Mouse (Mus musculus) frontal cortex, postnatal 14 days (tissue): ENCODE measurements around the gene Gsg1l.

ENCODE experiments used
- DNase-seq, 2 experiments: peaks; one replicate each; pipeline ENCODE4 v3.0.0; 2022; ENCODE audit warnings: low spot score in 2 of 2

The Gsg1l gene

GRCm38 (mm10) chr7:126082286-126082741 lies at the start of gene Gsg1l:
Gene Gsg1l, minus strand, starts transcription at chr7:126082411.
- peak in 1 of 2 experiments; percentile 27 for DNase-seq

DNA sequence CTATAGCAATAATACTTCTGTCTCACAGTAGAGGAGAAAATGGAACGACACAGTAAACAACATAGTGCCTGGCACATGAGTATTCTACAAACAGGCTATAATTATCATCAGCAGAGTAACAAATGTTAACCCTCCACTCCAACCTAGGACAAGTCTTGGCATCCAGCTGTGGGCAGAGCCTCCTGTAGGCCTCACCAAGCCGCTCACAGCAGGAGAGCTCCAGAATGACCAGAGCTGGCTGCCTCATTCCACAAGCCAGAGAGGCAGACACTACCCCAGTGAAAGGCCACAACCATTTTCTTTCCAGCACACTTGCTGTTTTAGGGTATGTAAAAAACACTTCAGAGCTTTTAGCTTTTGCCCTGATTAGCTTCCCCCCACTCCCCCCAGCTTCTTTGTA lies 45.5 kb upstream of the Gsg1l start:
- no peak for DNase-seq

- DNase-seq: no peak
Measured at GRCm38 (mm10) chr7:126126502-126126901, 44.3 kb upstream of the Gsg1l start.

- no peak for DNase-seq
Measured at GRCm38 (mm10) chr7:126121533-126121932, 39.3 kb upstream of the Gsg1l start.

DNA sequence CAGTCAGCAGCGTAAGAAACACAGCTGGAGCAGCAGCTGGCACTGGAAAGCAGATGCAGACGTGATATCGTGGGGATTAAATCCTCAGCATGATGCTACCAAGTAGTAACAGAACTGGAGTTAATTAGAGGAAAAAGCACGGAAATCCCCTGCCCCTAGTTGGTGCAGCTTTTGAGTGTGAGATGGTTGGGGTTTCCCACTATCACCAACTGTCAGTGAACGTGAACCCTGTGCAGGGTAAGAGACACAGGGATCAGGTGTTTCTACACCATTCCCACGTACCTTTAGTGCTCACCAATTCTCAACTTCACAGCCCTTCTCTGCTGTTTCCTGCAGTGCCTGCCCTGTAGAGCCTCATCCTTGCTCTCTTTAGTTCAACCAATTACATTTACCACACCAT lies 37.6 kb upstream of the Gsg1l start:
- DNase-seq: no peak

- DNase-seq: no peak
Measured at GRCm38 (mm10) chr7:126113263-126113662, 31.1 kb upstream of the Gsg1l start.

DNA sequence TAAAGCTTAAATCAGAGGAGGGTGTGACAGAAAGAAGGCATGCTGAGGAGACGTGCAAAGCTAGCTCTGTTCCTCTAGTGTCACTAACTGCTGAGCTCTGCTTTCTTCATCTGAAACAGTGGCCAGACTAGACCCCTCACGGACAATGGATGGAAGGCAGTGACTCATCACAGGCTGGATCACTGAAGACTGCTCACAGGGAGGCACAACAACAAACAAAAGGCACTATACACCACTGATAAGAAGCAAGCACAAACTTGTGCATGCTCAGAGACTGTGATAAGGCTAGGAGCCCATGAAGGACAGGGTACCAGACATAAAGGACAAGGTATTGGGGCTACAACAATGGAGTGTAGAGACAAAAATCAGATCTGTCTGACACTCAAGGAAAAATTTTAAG lies 29.0 kb upstream of the Gsg1l start:
- DNase-seq: no peak

GRCm38 (mm10) chr7:126109898-126110297 lies 27.7 kb upstream of the Gsg1l start:
- DNase-seq: no peak

GRCm38 (mm10) chr7:126100440-126100839 lies 18.2 kb upstream of the Gsg1l start:
- DNase-seq: no peak

GRCm38 (mm10) chr7:126099835-126100234 lies 17.6 kb upstream of the Gsg1l start:
- no peak for DNase-seq

DNA sequence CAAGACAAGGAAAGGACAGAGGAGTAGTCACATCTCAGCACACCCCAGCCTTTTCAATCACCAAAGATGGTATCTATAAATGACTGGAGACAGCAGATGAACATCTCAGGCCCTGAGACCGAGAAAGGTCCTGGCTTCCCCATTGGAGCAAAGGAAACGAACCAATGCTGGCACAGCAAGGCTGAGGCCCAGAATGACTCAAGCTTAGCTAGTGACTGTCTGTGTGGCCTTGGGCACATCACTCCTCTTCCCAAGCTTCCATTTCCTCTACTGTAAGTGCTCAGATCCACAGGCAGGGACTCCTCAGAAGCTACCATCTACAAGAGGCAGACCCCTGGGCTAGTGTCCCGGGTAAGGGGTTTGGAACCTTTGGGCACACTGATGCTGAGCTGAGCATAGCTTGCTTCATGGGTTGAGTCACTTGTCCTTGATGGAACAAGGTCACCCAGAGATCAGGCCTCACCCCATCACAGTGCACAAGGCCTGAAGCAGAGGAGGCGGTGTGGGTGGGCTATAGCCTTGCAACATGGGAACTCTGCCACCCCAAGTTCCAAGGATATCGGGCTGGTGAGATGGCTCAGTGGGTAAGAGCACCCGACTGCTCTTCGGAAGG lies 17.1 kb upstream of the Gsg1l start:
- DNase-seq: no peak

DNA sequence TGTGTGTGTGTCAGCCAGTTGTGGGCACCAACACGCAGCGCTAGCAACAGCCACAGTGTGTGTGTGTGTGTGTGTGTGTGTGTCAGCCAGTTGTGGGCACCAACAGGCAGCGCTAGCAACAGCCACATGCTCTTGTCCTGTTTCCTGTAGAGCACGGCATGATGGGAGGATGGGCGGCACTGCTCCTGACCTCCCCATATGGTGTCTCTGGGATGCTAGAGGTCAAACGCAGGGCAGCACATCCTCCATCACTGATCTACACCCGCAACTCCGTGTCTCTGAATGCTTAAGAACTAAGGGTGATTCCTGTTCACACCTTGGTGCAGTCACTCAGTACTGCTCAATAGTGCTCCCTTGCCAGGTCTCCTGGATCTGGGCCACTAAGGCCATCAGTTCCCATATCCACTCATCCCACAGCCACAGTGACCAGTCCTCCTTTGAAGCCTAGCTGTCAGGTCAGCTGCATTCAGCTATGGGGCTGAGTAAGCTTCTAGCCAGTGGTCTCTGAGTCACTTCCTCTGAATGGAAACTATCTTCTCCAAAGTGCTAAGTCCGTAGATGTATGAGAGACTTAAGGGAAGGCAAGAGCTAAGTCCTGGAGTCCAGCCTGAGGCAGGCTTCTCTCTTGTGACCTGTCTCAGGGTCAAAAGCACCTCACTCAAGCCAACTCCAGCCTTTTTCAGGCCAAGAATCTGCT lies 15.2 kb upstream of the Gsg1l start:
- no peak for DNase-seq

- DNase-seq: no peak
Measured at GRCm38 (mm10) chr7:126096596-126096995, 14.4 kb upstream of the Gsg1l start.

DNA sequence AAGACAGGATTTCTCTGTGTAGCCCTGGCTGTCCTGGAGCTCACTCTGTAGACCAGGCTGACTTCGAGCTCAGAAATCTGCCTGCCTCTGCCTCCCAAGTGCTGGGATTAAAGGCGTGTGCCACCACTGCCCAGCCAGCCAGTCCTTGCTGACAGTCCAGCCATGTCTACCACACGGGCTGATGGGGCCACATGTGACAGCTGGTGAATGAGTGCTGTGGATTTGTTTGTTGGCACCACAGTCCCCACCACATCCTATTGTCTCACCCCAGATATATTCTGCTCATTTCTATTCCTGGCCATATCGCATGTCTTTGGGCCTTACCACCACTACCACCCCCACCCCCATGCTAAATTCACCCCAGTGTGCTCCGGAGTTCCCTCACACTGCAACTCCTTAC lies 12.5 kb upstream of the Gsg1l start:
- DNase-seq: no peak

GRCm38 (mm10) chr7:126093162-126093561 lies 11.0 kb upstream of the Gsg1l start:
- no peak for DNase-seq

- peak in 1 of 2 experiments; percentile 61 for DNase-seq
Measured at GRCm38 (mm10) chr7:126089782-126090181, 7.6 kb upstream of the Gsg1l start.

- DNase-seq: no peak
Measured at GRCm38 (mm10) chr7:126088155-126088554, 5.9 kb upstream of the Gsg1l start.

- DNase-seq: no peak
Measured at GRCm38 (mm10) chr7:126087602-126088001, 5.4 kb upstream of the Gsg1l start.

DNA sequence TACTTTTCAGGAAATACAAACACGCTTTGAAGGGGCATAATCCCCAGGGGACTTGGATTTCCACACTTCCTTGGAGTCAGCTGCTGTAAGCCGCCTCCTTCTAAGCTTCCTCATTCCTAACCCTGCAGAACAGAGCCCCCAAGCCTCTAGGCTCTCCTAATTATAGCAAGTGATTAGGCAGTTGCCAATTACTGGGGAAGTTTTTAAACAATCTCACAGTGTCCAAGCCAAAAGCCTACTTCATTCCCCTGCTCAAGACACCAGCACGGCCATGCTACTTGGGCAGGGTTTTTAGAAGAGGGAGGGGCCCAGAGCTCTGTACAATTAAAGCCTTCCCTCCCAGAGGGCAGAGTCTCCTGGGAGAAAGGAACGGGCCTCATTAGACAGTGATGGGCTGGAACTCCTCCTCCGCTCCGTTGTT lies 4.1 kb upstream of the Gsg1l start:
- no peak for DNase-seq

DNA sequence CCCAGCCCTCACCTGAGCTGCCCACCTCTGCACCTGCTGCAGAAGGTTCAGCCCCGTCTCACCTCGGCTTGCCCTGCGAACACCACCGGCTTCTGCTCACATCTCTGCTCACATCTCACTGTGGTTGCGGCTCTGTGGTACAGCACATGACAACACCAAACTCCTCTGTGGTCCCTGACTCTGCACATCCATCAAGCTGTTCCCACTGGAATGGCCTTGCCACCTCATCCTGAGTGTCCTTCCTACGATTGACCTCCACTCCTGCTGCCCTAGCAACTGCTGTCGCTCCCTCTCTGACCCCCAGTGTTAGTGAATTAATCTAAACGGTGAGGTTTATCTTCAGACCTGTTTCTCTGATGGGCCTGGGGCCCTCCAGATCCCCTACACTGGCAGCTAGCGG lies 2.9 kb upstream of the Gsg1l start:
- no peak for DNase-seq

DNA sequence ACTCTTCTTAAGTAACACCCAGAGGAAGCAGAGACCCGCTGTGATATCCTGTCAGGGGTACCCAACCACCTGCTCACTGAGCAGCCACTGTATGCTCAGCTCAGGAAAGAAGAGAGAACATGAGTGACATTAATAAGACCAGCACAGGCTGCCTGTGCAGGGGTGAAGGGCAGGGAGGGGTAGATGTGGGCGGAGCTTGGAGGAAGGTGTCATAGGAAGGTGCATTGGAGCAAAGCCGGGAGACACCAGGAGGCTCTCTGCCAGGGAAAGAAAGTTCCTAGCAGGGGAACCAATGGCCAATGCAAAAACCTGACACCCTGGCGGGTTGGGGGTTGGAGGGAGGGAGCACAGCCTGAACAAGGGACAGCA lies 1.8 kb upstream of the Gsg1l start:
- DNase-seq: no peak

DNA sequence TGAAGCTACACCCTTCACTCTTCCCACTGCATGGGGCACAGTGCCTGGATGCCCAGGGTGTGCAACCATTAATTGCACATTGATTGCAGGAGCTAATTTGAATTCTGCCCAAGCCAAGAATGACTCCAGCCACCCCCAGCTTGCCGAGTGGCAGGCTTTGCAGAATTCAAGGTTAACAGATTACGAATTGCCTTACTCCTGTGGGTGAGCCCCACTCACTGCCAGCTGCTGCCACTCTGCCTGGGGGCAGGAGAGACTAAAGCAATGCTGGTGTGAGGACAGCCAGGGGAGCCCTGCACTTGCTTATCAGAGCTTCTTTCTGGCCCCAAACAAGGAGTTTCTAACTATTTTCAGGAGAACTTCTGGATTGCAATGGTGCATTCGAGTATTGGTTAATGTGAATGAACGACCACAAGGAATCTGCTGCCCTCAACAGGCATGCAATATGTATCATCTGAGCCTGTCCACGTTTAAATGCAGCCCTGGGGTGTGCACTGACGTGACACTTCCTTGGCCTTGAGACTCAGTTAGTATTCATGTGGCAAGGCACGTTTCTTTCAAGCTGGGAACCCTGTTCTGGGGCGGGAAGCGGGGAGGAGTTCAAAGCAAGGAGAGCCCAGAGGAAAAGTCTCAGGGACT lies 1.2 kb upstream of the Gsg1l start:
- no peak for DNase-seq

- no peak for DNase-seq
Measured at GRCm38 (mm10) chr7:126081727-126082285, 405 bp downstream of the Gsg1l start.
